In the genomic region with DNA sequence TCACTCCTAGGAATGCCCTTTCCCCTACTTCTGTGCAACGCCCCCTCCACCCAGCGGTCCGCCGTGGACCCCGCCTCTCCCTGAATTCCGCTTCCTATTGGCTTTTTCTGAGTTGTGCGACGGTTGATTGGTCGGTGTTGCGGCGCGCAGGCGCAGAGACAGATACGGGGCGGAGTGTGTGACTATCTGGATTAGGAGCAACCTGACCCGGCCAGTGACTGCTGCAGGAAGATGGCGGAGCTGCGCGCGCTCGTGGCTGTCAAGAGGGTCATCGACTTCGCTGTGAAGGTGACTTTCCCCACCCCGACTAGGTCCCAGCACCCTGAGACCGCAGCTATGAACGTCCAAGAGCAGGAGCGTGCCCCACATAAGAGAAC, we compare ENCODE assay signal across 8 mouse cellular contexts. TPM values are rescaled to one million over a fixed set of nuclear protein-coding genes. Genes with fewer than 3 reads are reported as not detected.
A peak's percentile ranks its signal among the peaks of the same experiment; 100 is the strongest.
DNase-seq lines count a peak whose midpoint lies in the region; ATAC-seq lines count a peak whose summit lies in the region.

Gene Etfb (plus strand): TSS at position 167 of the 377 bp plus-strand sequence.
Gene Gm45233 (plus strand): TSS at position 212 of the 377 bp plus-strand sequence.

- peak; percentile 97 for ATAC-seq in hindbrain, embryonic 12.5 days (ENCODE audit: low FRiP score)

- H3K4me2 ChIP-seq in hindbrain, embryonic 12.5 days (replicated peaks), result peak within 1 kb of the TSS; percentile 84

- H3K4me3 ChIP-seq in hindbrain, embryonic 12.5 days, result peak within 1 kb of the TSS; percentile 51

- H3K9ac ChIP-seq in hindbrain, embryonic 12.5 days, result peak within 1 kb of the TSS; percentile 67

- H3K4me1 ChIP-seq in hindbrain, embryonic 12.5 days, result peaks cover 18% of the 10 kb centered on the region

- no peaks in the 10 kb centered on the region for H3K9me3 ChIP-seq in hindbrain, embryonic 12.5 days (replicated peaks)

- no peaks in the 10 kb centered on the region for H3K36me3 ChIP-seq in hindbrain, embryonic 12.5 days

- peak; percentile 98 for DNase-seq in NIH3T3 (ENCODE audit: low read depth)
- peak; percentile 92 to 96 for DNase-seq in cerebellum, postnatal 10 days
- DNase-seq in frontal cortex, postnatal 10 days (ENCODE audit: low spot score in 2 of 2), result peak; percentile 94
- DNase-seq in layer of hippocampus, postnatal 14 days (ENCODE audit: low spot score in 2 of 2), result peak; percentile 89 to 97
- peak; percentile 93 for DNase-seq in lung, postnatal 14 days
- peak; percentile 92 for DNase-seq in retina, adult 2 months (ENCODE audit: low read depth, low spot score)
- DNase-seq in thymus, postnatal 36 days, result peak; percentile 87 to 91

- under 1% methylated on average over 27 of the region's 27 CpGs for WGBS in hindbrain, embryonic 12.5 days

- no peaks in the 10 kb centered on the region for H3K27me3 ChIP-seq in hindbrain, embryonic 12.5 days

- H3K27ac ChIP-seq in hindbrain, embryonic 12.5 days, result peak within 1 kb of the TSS; percentile 89

RNA-seq across cellular contexts. Expression of gene Etfb, which starts in this region (rescaled TPM):
- 169 and 170 TPM in 2 replicates for polyA plus RNA-seq in hindbrain, embryonic 12.5 days (2016; fragmentation: Nextera tagmentation; extraction: Ambion mirVana)
- 10 to 100 TPM; 65.6 to 75.0 TPM for total RNA-seq in layer of hippocampus, postnatal 14 days (2021)

RNA-seq across cellular contexts. Expression of gene Gm45233, which starts in this region (rescaled TPM):
- 0.50 TPM in 1 of 2 replicates, not detected in the other for polyA plus RNA-seq in hindbrain, embryonic 12.5 days (2016; fragmentation: Nextera tagmentation; extraction: Ambion mirVana)
- 1 to 10 TPM in 1 of 2 experiments, under 1 TPM in 1; 0.93 to 1.1 TPM for total RNA-seq in layer of hippocampus, postnatal 14 days (2021)

Comparison
In these comparisons a context has a peak if more than half of its experiments do, and no peak if none do; other contexts are left out.
1. Peak in every context shown above with its lines: DNase-seq, ATAC-seq, H3K4me3 ChIP-seq and H3K27ac ChIP-seq.